27 mouse cellular contexts compared by ENCODE assay signal in the genomic region with DNA sequence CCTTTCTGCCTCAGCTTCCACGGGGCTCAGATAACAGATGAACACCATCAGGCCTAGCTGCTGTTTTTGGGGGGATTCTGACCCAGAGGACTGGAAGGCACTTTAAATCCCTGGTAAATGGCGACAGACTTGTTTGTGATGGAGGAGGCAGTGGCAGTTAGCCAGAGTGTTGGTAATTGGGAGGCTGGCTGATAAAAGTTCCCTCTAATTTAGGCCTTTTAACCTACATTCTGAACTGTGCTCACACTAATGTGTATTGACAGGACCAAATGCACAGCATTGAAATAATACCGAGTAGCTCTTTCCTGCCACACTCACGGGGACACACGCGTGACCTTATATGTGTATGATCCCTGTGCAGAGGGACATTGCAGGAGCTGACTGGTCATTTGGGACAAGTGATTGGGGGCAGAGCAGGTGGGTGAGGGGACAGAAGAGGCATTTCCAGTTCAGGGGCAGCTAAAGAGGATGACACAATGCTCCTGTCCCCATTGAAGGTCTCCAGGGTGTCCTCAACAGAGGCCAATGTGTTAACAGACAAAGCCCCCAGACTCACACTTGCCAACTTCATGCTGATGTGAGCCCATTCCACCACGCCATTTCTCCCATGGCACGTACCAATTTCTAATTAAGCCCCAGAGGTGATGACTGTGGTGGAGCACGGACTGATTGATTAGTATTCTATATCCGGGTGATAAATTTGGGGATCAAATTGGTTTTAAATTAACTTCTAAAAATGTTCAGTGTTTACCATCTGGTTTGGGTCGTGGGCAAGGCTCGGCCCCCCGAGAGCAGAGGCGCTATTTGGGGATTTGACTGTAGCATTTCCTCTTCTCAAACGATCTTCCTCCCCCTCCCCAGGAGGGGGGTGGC. TPM values are rescaled to one million over a fixed set of nuclear protein-coding genes. Genes with fewer than 3 reads are reported as not detected.
A peak's percentile ranks its signal among the peaks of the same experiment; 100 is the strongest.
DNase-seq lines count a peak whose midpoint lies in the region; ATAC-seq lines count a peak whose summit lies in the region.
"Had no signal": no experiment of that assay in that cellular context is flagged by ENCODE, and none has a peak within 500 bp of the region (broad histone marks: within the 10 kb centered on the region; RNA-seq: fewer than 3 reads in every experiment).

No protein-coding gene starts in this region.

- H3K4me2 ChIP-seq in kidney, embryonic 15.5 days, result no peak overlapping the region
- H3K4me2 ChIP-seq in limb, embryonic 12.5 days, result no peak overlapping the region
- H3K4me2 ChIP-seq: embryonic facial prominence, embryonic 12.5 days; forebrain, embryonic 15.5 days; hindbrain, embryonic 15.5 days; liver, embryonic 11.5 days; lung, embryonic 15.5 days; midbrain, embryonic 13.5 days had no signal

- ATAC-seq in kidney, embryonic 15.5 days (replicated peaks; ENCODE audit: low FRiP score), result no peak
- no peak for ATAC-seq in limb, embryonic 12.5 days (ENCODE audit: insufficient number of reproducible peaks, insufficient read depth, low FRiP score, low TSS enrichment, low read depth)
- ATAC-seq: forebrain, embryonic 15.5 days; midbrain, embryonic 13.5 days; Patski had no signal

- H3K4me3 ChIP-seq in kidney, embryonic 15.5 days (replicated peaks), result no peak overlapping the region
- no peak overlapping the region for H3K4me3 ChIP-seq in limb, embryonic 12.5 days (replicated peaks)
- H3K4me3 ChIP-seq in midbrain, embryonic 10.5 days, result no peak overlapping the region
- H3K4me3 ChIP-seq: embryonic facial prominence, embryonic 12.5 days; forebrain, embryonic 10.5 days; forebrain, embryonic 15.5 days; hindbrain, embryonic 15.5 days; left cerebral cortex, adult 2 months; lung, embryonic 15.5 days; midbrain, embryonic 13.5 days had no signal

- peaks cover 52% of the 10 kb centered on the region for H3K4me1 ChIP-seq in kidney, embryonic 15.5 days
- H3K4me1 ChIP-seq in limb, embryonic 12.5 days (replicated peaks), result peaks cover 41% of the 10 kb centered on the region
- peaks cover 24% of the 10 kb centered on the region for H3K4me1 ChIP-seq in midbrain, embryonic 10.5 days

- DNase-seq in heart, adult 11 months, result peak; percentile 79
- no peak for DNase-seq in heart, postnatal 36 days
- no peak for DNase-seq in kidney, postnatal 4 days
- DNase-seq in adipocyte (ENCODE audit: low spot score), result peak; percentile 7
- no peak for DNase-seq in left cerebral cortex, adult 18-20 months (ENCODE audit: low spot score in 2 of 2)
- DNase-seq in midbrain, embryonic 10.5 days (ENCODE audit: low spot score), result no peak
- DNase-seq: adrenal gland, postnatal 14 days; cerebellum, adult 11-12 months; cerebellum, adult 9-11 months; embryo, embryonic 11 days; gastrocnemius, postnatal 10 days; heart, postnatal 14 days; lung, postnatal 36 days; thymus, adult 18-20 months; thymus, postnatal 25 days had no signal

- H3K36me3 ChIP-seq in kidney, embryonic 15.5 days, result no peaks in the 10 kb centered on the region
- no peaks in the 10 kb centered on the region for H3K36me3 ChIP-seq in limb, embryonic 12.5 days
- no peaks in the 10 kb centered on the region for H3K36me3 ChIP-seq in midbrain, embryonic 10.5 days
- H3K36me3 ChIP-seq: embryonic facial prominence, embryonic 12.5 days; forebrain, embryonic 10.5 days; forebrain, embryonic 15.5 days; G1E; hindbrain, embryonic 15.5 days; lung, embryonic 15.5 days; midbrain, embryonic 13.5 days had no signal

- intact Hi-C loops in heart, postnatal 36 days (cut with DNase I), result no loop called here

- H3K9ac ChIP-seq in kidney, embryonic 15.5 days, result no peak overlapping the region
- no peak overlapping the region for H3K9ac ChIP-seq in limb, embryonic 12.5 days (replicated peaks)
- H3K9ac ChIP-seq: embryonic facial prominence, embryonic 12.5 days; forebrain, embryonic 15.5 days; hindbrain, embryonic 15.5 days; lung, embryonic 15.5 days; midbrain, embryonic 13.5 days had no signal

- H3K27ac ChIP-seq in kidney, embryonic 15.5 days, result peak overlapping the region; percentile 88
- 0 out of 2 replicates have a peak overlapping the region, but pooled peaks have one; percentile 7 for H3K27ac ChIP-seq in limb, embryonic 12.5 days
- H3K27ac ChIP-seq in midbrain, embryonic 10.5 days (replicated peaks), result no peak overlapping the region
- H3K27ac ChIP-seq: embryonic facial prominence, embryonic 12.5 days; forebrain, embryonic 10.5 days; forebrain, embryonic 15.5 days; hindbrain, embryonic 15.5 days; left cerebral cortex, adult 2 months; lung, embryonic 15.5 days; midbrain, embryonic 13.5 days had no signal

- no peaks in the 10 kb centered on the region for H3K9me3 ChIP-seq in kidney, embryonic 15.5 days (replicated peaks)
- no peaks in the 10 kb centered on the region for H3K9me3 ChIP-seq in limb, embryonic 12.5 days
- no peaks in the 10 kb centered on the region for H3K9me3 ChIP-seq in midbrain, embryonic 10.5 days (replicated peaks)
- H3K9me3 ChIP-seq: embryonic facial prominence, embryonic 12.5 days; forebrain, embryonic 10.5 days; forebrain, embryonic 15.5 days; hindbrain, embryonic 15.5 days; lung, embryonic 15.5 days; midbrain, embryonic 13.5 days had no signal

- 66% methylated on average over 15 of the region's 15 CpGs for WGBS in kidney, embryonic 15.5 days
- WGBS in limb, embryonic 12.5 days, result 42% methylated on average over 15 of the region's 15 CpGs
- WGBS in midbrain, embryonic 10.5 days, result 88% methylated on average over 15 of the region's 15 CpGs

- no peaks in the 10 kb centered on the region for H3K27me3 ChIP-seq in kidney, embryonic 15.5 days
- H3K27me3 ChIP-seq in limb, embryonic 12.5 days, result no peaks in the 10 kb centered on the region
- no peaks in the 10 kb centered on the region for H3K27me3 ChIP-seq in midbrain, embryonic 10.5 days (ENCODE audit: low read depth, poor library complexity, severe bottlenecking)
- H3K27me3 ChIP-seq: embryonic facial prominence, embryonic 12.5 days; forebrain, embryonic 15.5 days; hindbrain, embryonic 15.5 days; lung, embryonic 15.5 days; midbrain, embryonic 13.5 days; Patski had no signal

RNA-seq across cellular contexts. Expression of gene Vapb, which starts 58.7 kb away (rescaled TPM):
- total RNA-seq in heart, postnatal 36 days (2021), result 100 to 1,000 TPM; 122 to 127 TPM
- 14.0 and 17.9 TPM in 2 replicates for polyA plus RNA-seq in kidney, embryonic 15.5 days (2015; fragmentation: Nextera tagmentation; extraction: Ambion mirVana)
- polyA plus RNA-seq in limb, embryonic 12.5 days (2016; fragmentation: Nextera tagmentation; extraction: Ambion mirVana), result 11.0 and 14.8 TPM in 2 replicates
- 100 to 1,000 TPM; 121 to 132 TPM for total RNA-seq in left cerebral cortex, adult 18-20 months (2021)
- 9.4 and 11.6 TPM in 2 replicates for polyA plus RNA-seq in midbrain, embryonic 10.5 days (2016; fragmentation: Nextera tagmentation; extraction: Ambion mirVana)

Comparison
In these comparisons a context has a peak if more than half of its experiments do, and no peak if none do; other contexts are left out.
1. DNase-seq: peak in heart, adult 11 months (single experiment) and adipocyte (single experiment); none in heart, postnatal 36 days (0 of 2), kidney, postnatal 4 days (0 of 2), left cerebral cortex, adult 18-20 months (0 of 2) and midbrain, embryonic 10.5 days (single experiment).